Mouse (Mus musculus) embryonic facial prominence, embryonic 12.5 days (tissue): Measurements from ENCODE around the gene Ndufb7. TPM values are rescaled to one million over a fixed set of nuclear protein-coding genes. Genes with fewer than 3 reads are reported as not detected.

Experiments
- ATAC-seq: fragments of 200-750 bp; cut with Nextera tagmentation; 2 replicates; pipeline ENCODE4 v1.8.0; 2017; ENCODE audit not compliant: insufficient number of reproducible peaks, insufficient read depth, low FRiP score, low TSS enrichment
- H3K27ac ChIP-seq: fragments of 300-500 bp; sonication (generic); 2 replicates; pipeline ENCODE4 v1.5.1; 2016; ENCODE audit warnings: mild to moderate bottlenecking
- H3K27me3 ChIP-seq: fragments of 300-500 bp; sonication (generic); 2 replicates; pipeline ENCODE4 v1.6.1; 2016; ENCODE audit warnings: mild to moderate bottlenecking, moderate library complexity
- H3K36me3 ChIP-seq: fragments of 300-500 bp; sonication (generic); 2 replicates; pipeline ENCODE4 v1.6.1; 2016; ENCODE audit warnings: mild to moderate bottlenecking
- H3K4me1 ChIP-seq: fragments of 300-500 bp; sonication (generic); 2 replicates; pipeline ENCODE4 v1.6.1; 2016
- H3K4me2 ChIP-seq: fragments of 300-500 bp; sonication (generic); replicated peaks from 2 replicates; pipeline ENCODE4 v1.6.1; 2016; ENCODE audit warnings: mild to moderate bottlenecking, moderate library complexity
- H3K4me3 ChIP-seq: fragments of 300-500 bp; sonication (generic); 2 replicates; pipeline ENCODE4 v1.5.1; 2016; ENCODE audit warnings: mild to moderate bottlenecking
- H3K9ac ChIP-seq: fragments of 300-500 bp; sonication (generic); 2 replicates; pipeline ENCODE4 v1.6.1; 2016; ENCODE audit warnings: mild to moderate bottlenecking, moderate library complexity
- H3K9me3 ChIP-seq: fragments of 300-500 bp; sonication (generic); 2 replicates; pipeline ENCODE4 v1.6.1; 2016; ENCODE audit warnings: mild to moderate bottlenecking, moderate library complexity
- WGBS: fragments of 180-500 bp; shearing (Covaris S2); methylation state at CpG from one replicate; pipeline ENCODE4 v1.1.7; 2016; 5-methylcytosine and 5-hydroxymethylcytosine counted together
- polyA plus RNA-seq: library from polyadenylated mRNA; unstranded; fragments of >200 nt; fragmentation: Nextera tagmentation; extraction: Ambion mirVana; gene quantifications from 2 replicates; pipeline ENCODE4 v1.2.1, GENCODE M21; 2016

Gene Ndufb7
- polyA plus RNA-seq, 1 experiment from 2014 or later = 312 TPM

- peaks cover 17% of the 10 kb centered on the region; the same call in 1 of the 2 replicates for H3K36me3 ChIP-seq
- WGBS = 49% methylated on average over 9 of the region's 9 CpGs
- H3K4me3 ChIP-seq = no peak overlapping the region
- H3K9ac ChIP-seq = no peak overlapping the region; the same call in 1 of the 2 replicates
- H3K9me3 ChIP-seq = no peaks in the 10 kb centered on the region
- no peak overlapping the region for H3K4me2 ChIP-seq
- 0 out of 2 replicates have a peak overlapping the region, but pooled peaks have one; percentile 50 for H3K27ac ChIP-seq
- H3K27me3 ChIP-seq = no peaks in the 10 kb centered on the region
- H3K4me1 ChIP-seq = peaks cover 34% of the 10 kb centered on the region
- ATAC-seq = no peak
Observed at GRCm38 (mm10) chr8:83577384-83577791, 10.9 kb downstream of the Ndufb7 start.

GRCm38 (mm10) chr8:83578131-83579055 lies 11.9 kb downstream of the Ndufb7 start:
- H3K9ac ChIP-seq = no peak overlapping the region
- WGBS = 74% methylated on average over 17 of the region's 17 CpGs
- peaks cover 34% of the 10 kb centered on the region for H3K4me1 ChIP-seq
- H3K4me3 ChIP-seq = no peak overlapping the region
- no peak overlapping the region for H3K27ac ChIP-seq
- no peak overlapping the region for H3K4me2 ChIP-seq
- H3K9me3 ChIP-seq = no peaks in the 10 kb centered on the region
- no peak for ATAC-seq
- H3K36me3 ChIP-seq = 0 out of 2 replicates have a peak, but pooled peaks cover 7% of the 10 kb centered on the region
- no peaks in the 10 kb centered on the region for H3K27me3 ChIP-seq

GRCm38 (mm10) chr8:83579676-83580075 lies 13.2 kb downstream of the Ndufb7 start:
- no peak for ATAC-seq
- Histone ChIP-seq H3K9ac (no peak overlapping the region), H3K36me3 (peaks cover 14% of the 10 kb centered on the region), H3K27me3 (no peaks in the 10 kb centered on the region), H3K4me2 (no peak overlapping the region), H3K27ac (no peak overlapping the region), H3K4me1 (peaks cover 29% of the 10 kb centered on the region), H3K9me3 (no peaks in the 10 kb centered on the region), H3K4me3 (no peak overlapping the region)
- 90% methylated on average over 8 of the region's 8 CpGs for WGBS

- H3K27me3 ChIP-seq = no peaks in the 10 kb centered on the region
- no peak overlapping the region for H3K4me3 ChIP-seq
- 84% methylated on average over 8 of the region's 8 CpGs for WGBS
- no peaks in the 10 kb centered on the region for H3K9me3 ChIP-seq
- ATAC-seq = no peak
- peaks cover 14% of the 10 kb centered on the region for H3K36me3 ChIP-seq
- H3K4me1 ChIP-seq = peaks cover 19% of the 10 kb centered on the region
- H3K27ac ChIP-seq = no peak overlapping the region
- H3K9ac ChIP-seq = no peak overlapping the region
- H3K4me2 ChIP-seq = no peak overlapping the region
Observed at GRCm38 (mm10) chr8:83580826-83581225, 14.4 kb downstream of the Ndufb7 start.

GRCm38 (mm10) chr8:83582226-83582625 lies 15.8 kb downstream of the Ndufb7 start:
- Histone ChIP-seq H3K36me3 (peaks cover 14% of the 10 kb centered on the region), H3K4me3 (no peak overlapping the region), H3K9me3 (no peaks in the 10 kb centered on the region), H3K4me2 (no peak overlapping the region), H3K27ac (no peak overlapping the region), H3K27me3 (no peaks in the 10 kb centered on the region), H3K9ac (no peak overlapping the region), H3K4me1 (peaks cover 12% of the 10 kb centered on the region)
- 89% methylated on average over 8 of the region's 8 CpGs for WGBS
- ATAC-seq = no peak

- Histone ChIP-seq H3K36me3 (peaks cover 20% of the 10 kb centered on the region), H3K9me3 (no peaks in the 10 kb centered on the region), H3K4me3 (no peak overlapping the region), H3K27ac (no peak overlapping the region), H3K4me2 (no peak overlapping the region), H3K27me3 (no peaks in the 10 kb centered on the region), H3K9ac (no peak overlapping the region), H3K4me1 (0 out of 2 replicates have a peak, but pooled peaks cover 9% of the 10 kb centered on the region)
- ATAC-seq = no peak
- WGBS = 86% methylated on average over 15 of the region's 15 CpGs
Observed at GRCm38 (mm10) chr8:83583236-83583635, 16.8 kb downstream of the Ndufb7 start.

- Histone ChIP-seq H3K9ac (no peak overlapping the region), H3K4me1 (0 out of 2 replicates have a peak, but pooled peaks cover 9% of the 10 kb centered on the region), H3K27me3 (no peaks in the 10 kb centered on the region), H3K4me3 (no peak overlapping the region), H3K27ac (no peak overlapping the region), H3K4me2 (no peak overlapping the region), H3K36me3 (peaks cover 29% of the 10 kb centered on the region), H3K9me3 (no peaks in the 10 kb centered on the region)
- no peak for ATAC-seq
- 86% methylated on average over 1 of the region's 1 CpGs for WGBS
Observed at GRCm38 (mm10) chr8:83584771-83585170, 18.3 kb downstream of the Ndufb7 start.

- Histone ChIP-seq H3K27me3 (no peaks in the 10 kb centered on the region), H3K27ac (no peak overlapping the region), H3K4me3 (no peak overlapping the region), H3K4me1 (0 out of 2 replicates have a peak, but pooled peaks cover 12% of the 10 kb centered on the region), H3K4me2 (no peak overlapping the region), H3K9me3 (no peaks in the 10 kb centered on the region), H3K36me3 (peaks cover 33% of the 10 kb centered on the region), H3K9ac (no peak overlapping the region)
- no peak for ATAC-seq
- WGBS = 81% methylated on average over 3 of the region's 3 CpGs
Observed at GRCm38 (mm10) chr8:83585333-83585732, 18.9 kb downstream of the Ndufb7 start.

GRCm38 (mm10) chr8:83587644-83588043 lies 21.2 kb downstream of the Ndufb7 start:
- peaks cover 22% of the 10 kb centered on the region for H3K4me1 ChIP-seq
- no peak overlapping the region for H3K9ac ChIP-seq
- H3K27me3 ChIP-seq = no peaks in the 10 kb centered on the region
- no peak overlapping the region for H3K27ac ChIP-seq
- no peak overlapping the region for H3K4me2 ChIP-seq
- no peaks in the 10 kb centered on the region for H3K9me3 ChIP-seq
- no peak overlapping the region for H3K4me3 ChIP-seq
- H3K36me3 ChIP-seq = peaks cover 34% of the 10 kb centered on the region
- 73% methylated on average over 6 of the region's 6 CpGs for WGBS
- no peak for ATAC-seq

- H3K4me3 ChIP-seq = no peak overlapping the region
- no peak overlapping the region for H3K4me2 ChIP-seq
- peaks cover 29% of the 10 kb centered on the region for H3K36me3 ChIP-seq
- H3K27ac ChIP-seq = no peak overlapping the region
- WGBS = 95% methylated on average over 5 of the region's 5 CpGs
- H3K4me1 ChIP-seq = peaks cover 25% of the 10 kb centered on the region
- no peaks in the 10 kb centered on the region for H3K27me3 ChIP-seq
- no peaks in the 10 kb centered on the region for H3K9me3 ChIP-seq
- ATAC-seq = no peak
- H3K9ac ChIP-seq = no peak overlapping the region; the same call in 1 of the 2 replicates
Observed at GRCm38 (mm10) chr8:83588886-83589285, 22.4 kb downstream of the Ndufb7 start.

- Histone ChIP-seq H3K27me3 (no peaks in the 10 kb centered on the region), H3K9ac (no peak overlapping the region), H3K9me3 (no peaks in the 10 kb centered on the region), H3K36me3 (peaks cover 25% of the 10 kb centered on the region), H3K4me1 (peaks cover 25% of the 10 kb centered on the region), H3K27ac (no peak overlapping the region), H3K4me2 (no peak overlapping the region), H3K4me3 (no peak overlapping the region)
- WGBS = 85% methylated on average over 7 of the region's 7 CpGs
- no peak for ATAC-seq
Observed at GRCm38 (mm10) chr8:83590488-83591023, 24.1 kb downstream of the Ndufb7 start.

- 51% methylated on average over 3 of the region's 3 CpGs for WGBS
Observed at GRCm38 (mm10) chr8:83592682-83593081, 26.2 kb downstream of the Ndufb7 start.

More at GRCm38 (mm10) chr8:83592682-83593081, 26.2 kb downstream of the Ndufb7 start:
- Histone ChIP-seq H3K4me2 (peak overlapping the region; percentile 73), H3K4me3 (peak overlapping the region; percentile 62), H3K36me3 (peaks cover 24% of the 10 kb centered on the region), H3K27ac (no peak overlapping the region), H3K4me1 (peaks cover 17% of the 10 kb centered on the region), H3K27me3 (no peaks in the 10 kb centered on the region), H3K9ac (peak overlapping the region; percentile 88), H3K9me3 (no peaks in the 10 kb centered on the region)
- no peak for ATAC-seq
